Mouse (Mus musculus): ENCODE measurements around the gene Gm6904.
A peak's percentile ranks its signal among the peaks of the same experiment; 100 is the strongest.
"Not testable (repeated sequence)": the region's sequence is repeated elsewhere in the genome, so short reads cannot be mapped to it uniquely, and the experiment has no call there.

Gm6904 gene

GRCm38 (mm10) chr14:59260056-59260455 is at the start of gene Gm6904:
TSS of gene Gm6904 (minus strand) at chr14:59260216.
- no peak for DNase-seq

GRCm38 (mm10) chr14:59297391-59297790 is 37.4 kb upstream of the Gm6904 start, which contains the start of gene Phf11a:
TSS of gene Phf11a (minus strand) at chr14:59297522.
- not testable (repeated sequence) for DNase-seq

- DNase-seq, result not testable (repeated sequence)
Observed at GRCm38 (mm10) chr14:59291769-59292168, 31.8 kb upstream of the Gm6904 start.

- not testable (repeated sequence) for DNase-seq
Observed at GRCm38 (mm10) chr14:59274961-59275360, 14.9 kb upstream of the Gm6904 start.

- not testable (repeated sequence) for DNase-seq
Observed at GRCm38 (mm10) chr14:59255861-59256260, 4.2 kb downstream of the Gm6904 start.

- DNase-seq, result not testable (repeated sequence)
Observed at GRCm38 (mm10) chr14:59250350-59250749, 9.7 kb downstream of the Gm6904 start.

- no peak for DNase-seq
Observed at GRCm38 (mm10) chr14:59233635-59234034, 26.4 kb downstream of the Gm6904 start.

GRCm38 (mm10) chr14:59232003-59232402 is 28.0 kb downstream of the Gm6904 start:
- DNase-seq, result no peak

GRCm38 (mm10) chr14:59230331-59230966 is 29.6 kb downstream of the Gm6904 start:
- no peak for DNase-seq

- DNase-seq, result no peak
Observed at GRCm38 (mm10) chr14:59229822-59230221, 30.2 kb downstream of the Gm6904 start.

- no peak for DNase-seq
Observed at GRCm38 (mm10) chr14:59226240-59226639, 33.8 kb downstream of the Gm6904 start.

- no peak for DNase-seq
Observed at GRCm38 (mm10) chr14:59219241-59219640, 40.8 kb downstream of the Gm6904 start.

- DNase-seq, result peak; percentile 16
Observed at GRCm38 (mm10) chr14:59209816-59210215, 50.2 kb downstream of the Gm6904 start.

- no peak for DNase-seq
Observed at GRCm38 (mm10) chr14:59209003-59209402, 51.0 kb downstream of the Gm6904 start.

- DNase-seq, result no peak
Observed at GRCm38 (mm10) chr14:59205976-59206583, 53.9 kb downstream of the Gm6904 start.

GRCm38 (mm10) chr14:59205461-59205860 is 54.6 kb downstream of the Gm6904 start:
- DNase-seq, result no peak

GRCm38 (mm10) chr14:59201604-59202215 is 58.3 kb downstream of the Gm6904 start:
- DNase-seq, result no peak

GRCm38 (mm10) chr14:59200711-59201603 is 59.1 kb downstream of the Gm6904 start, which contains the start of gene Rcbtb1:
TSS of gene Rcbtb1 (plus strand) at chr14:59201209.
- peak; percentile 94 for DNase-seq

All from cerebellum, adult 8-10 months (tissue).